Mouse (Mus musculus): ENCODE data around the gene Tmem139.

Tmem139 gene

DNA sequence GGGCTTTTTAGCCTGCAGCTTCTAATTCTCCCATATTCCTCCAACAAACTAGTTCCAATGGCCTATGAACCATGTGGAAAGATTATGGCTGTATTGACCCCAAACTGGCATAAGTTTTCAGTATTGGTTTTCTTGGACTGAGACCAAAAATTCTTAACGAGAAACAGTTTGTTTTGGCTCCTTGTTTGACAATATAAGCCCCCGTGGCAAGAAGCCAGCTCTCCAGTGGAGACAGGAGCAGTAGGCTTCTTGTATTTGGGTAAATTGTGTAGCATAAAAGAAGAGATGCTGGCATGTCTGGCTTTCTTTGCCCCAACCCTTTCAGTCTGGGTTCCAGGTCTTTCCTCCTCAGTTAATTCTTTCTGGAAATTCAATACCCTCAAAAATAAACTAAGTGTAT, 14.4 kb downstream of the Tmem139 start:
- no peak for DNase-seq (ENCODE audit: low read depth, low spot score)

DNA sequence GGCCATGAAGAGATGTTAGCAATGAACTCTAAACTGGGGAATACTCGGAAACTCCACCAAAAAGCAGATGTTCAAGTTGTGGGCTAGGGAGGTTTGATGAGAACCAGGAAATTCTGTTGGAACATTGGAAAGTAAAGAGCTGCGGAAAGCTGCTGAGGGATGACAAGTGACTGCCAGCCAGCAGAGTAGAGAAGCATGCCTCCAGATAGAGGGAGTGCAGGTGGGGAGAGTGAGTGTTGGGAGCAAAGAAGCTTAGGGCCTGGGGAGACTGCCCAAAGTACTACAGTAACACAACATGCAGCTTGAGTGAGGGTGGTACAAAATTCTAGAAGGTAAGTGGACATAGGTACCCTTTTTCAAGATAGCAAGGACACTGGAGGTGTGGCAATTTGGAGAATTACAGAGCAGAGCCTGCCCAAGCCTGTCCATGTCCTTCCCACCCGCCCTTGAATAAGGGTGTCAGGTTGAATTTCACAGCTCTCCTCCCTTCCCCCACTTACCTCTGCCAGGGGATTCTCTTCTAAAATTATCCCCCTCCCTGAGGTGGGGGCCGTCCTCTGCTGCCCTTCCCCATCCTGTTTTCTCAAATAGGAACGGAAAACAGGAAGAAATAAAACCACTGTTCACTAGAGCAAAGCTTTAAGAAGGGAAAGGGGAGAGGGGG, 21.2 kb downstream of the Tmem139 start:
- DNase-seq (ENCODE audit: low read depth, low spot score): no peak

DNA sequence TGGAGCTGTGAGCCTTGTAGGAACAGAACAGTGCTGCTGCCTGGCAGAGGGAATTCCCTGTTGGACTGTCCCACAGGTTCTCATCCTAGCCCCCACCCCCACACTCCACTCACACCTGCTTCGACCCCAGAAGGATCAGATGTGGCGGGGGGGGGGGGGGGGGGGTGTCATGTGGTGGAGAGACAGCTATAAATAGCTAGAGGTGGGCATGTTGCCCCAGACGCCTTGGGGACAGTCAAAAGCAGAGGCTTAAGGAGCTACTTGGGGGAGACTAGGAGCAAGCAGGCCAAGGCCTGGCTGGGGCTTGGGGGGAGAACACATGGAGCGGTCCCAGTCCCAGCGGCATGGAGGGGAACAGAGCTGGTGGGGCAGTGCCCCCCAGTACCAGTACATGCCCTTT, 24.7 kb downstream of the Tmem139 start, which contains the start of gene Clcn1:
TSS of gene Clcn1 (plus strand) at position 238 of the 400 bp plus-strand sequence.
- DNase-seq (ENCODE audit: low read depth, low spot score): no peak

DNA sequence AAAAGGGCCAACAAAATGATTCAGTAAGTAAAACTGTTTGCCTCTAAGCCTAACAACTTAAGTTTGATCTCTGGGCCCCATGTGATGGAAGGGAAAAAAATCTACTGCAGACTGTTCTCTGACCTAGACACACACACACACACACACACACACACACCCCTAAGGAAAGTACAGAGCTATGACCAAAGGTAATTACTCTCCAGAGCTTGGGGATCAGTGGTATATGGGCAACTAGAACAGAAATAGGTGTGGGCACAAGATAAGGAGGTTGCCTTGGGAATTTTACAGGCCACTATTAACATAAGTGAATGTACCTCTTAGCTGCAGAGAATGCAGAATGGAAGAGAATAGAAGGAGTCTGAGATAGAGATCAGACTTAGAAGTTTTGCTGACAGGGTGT, 25.8 kb downstream of the Tmem139 start:
- no peak for DNase-seq (ENCODE audit: low read depth, low spot score)

GRCm38 (mm10) chr6:42293327-42293726, 31.6 kb downstream of the Tmem139 start:
- DNase-seq (ENCODE audit: low read depth, low spot score): no peak

DNA sequence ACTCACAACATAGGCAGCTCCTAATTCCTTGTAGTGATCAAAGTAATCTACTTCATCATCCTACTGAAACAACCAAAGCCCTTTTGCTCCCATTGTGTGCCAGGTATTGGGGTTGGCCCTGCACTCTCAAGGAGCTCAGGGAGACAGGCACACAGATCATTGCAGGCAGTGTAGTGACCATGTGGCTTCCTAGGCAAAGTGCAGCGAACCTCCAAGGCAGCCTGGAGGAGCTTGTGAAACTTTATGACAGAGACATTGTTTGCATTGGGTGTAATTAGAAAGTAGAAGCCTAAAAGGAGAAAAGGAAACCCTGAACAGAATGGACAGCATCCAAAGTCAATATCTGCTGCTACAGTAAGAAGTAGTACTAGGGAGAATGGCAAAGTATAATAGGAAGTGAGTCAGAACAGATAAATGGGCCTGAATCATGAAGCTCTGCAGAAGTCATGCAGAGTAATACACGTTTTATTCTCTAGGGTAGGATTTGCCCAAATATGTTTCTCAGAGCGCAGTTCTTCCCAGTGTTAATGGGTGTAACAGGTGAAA, 33.9 kb downstream of the Tmem139 start:
- no peak for DNase-seq (ENCODE audit: low read depth, low spot score)

GRCm38 (mm10) chr6:42299362-42299761, 37.6 kb downstream of the Tmem139 start:
- DNase-seq (ENCODE audit: low read depth, low spot score): no peak

DNA sequence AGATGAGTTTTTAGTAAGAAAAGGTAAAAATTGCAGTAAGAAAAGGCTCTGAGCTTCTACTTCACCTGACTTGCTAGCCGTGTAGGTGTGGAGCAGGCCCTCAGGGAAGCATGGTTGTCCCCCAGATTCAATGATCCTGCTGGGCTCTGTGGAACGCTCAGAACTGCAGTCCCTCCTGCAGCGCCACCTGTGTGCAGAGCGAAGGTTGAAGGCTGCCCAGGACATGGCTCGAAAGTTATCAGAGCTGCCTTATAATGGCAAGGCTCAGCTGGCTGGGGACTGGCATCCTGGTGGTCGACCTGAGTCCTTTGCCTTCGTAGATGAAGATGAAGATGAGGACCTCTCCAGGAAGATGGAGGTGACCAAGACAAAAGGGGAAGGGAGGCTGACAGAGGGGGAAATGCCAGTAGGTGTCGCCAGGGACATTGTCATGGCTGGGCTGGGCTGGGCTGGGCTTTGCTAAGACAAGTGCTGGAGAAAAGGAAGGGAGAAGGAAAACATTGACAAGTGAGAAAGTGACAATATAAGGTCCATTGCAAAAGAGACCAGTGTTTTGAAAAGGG, 48.1 kb downstream of the Tmem139 start:
- peak; percentile 13 for DNase-seq (ENCODE audit: low read depth, low spot score)

DNA sequence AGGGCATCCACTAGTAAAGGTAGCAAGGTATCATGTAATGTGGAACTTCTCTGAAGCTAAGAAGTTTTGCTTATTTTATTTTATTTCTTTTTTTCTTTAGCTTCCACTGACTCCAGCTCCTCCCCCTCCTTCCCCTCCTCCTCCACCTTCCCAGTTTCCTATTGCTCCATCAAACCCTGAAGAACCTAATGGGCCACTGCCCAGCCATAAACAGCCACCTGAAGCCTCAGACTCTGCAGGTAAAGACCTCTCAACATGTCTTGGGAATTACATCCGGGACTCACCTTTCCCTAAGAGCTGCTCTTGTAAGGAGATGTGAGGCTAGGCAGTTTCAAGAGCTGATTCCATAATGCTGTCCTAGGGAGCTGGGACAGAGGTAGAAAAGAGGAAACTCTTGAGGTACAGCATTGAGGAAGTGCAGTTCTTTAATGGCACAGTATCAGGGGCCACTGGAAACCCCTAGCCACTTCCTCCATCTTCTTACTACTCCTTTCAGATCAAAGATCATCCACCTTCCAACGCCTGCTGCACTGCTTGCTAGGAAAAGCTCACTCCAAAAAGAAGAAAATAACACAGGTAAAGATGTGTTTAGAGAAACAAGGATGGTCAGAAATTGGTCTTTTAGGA, 48.8 kb downstream of the Tmem139 start:
- no peak for DNase-seq (ENCODE audit: low read depth, low spot score)
